Mouse (Mus musculus): ENCODE data around the gene Cd209e.
"Not testable (repeated sequence)": the region's sequence is repeated elsewhere in the genome, so short reads cannot be mapped to it uniquely, and the experiment has no call there.

Cd209e gene

GRCm38 (mm10) chr8:3854209-3854608 lies at the start of gene Cd209e:
Gene Cd209e, minus strand, starts transcription at chr8:3854309.
- no peak for ATAC-seq (ENCODE audit: insufficient number of reproducible peaks, low FRiP score, low TSS enrichment)

GRCm38 (mm10) chr8:3878455-3878854 lies 24.3 kb upstream of the Cd209e start, which contains the start of gene Cd209d:
Gene Cd209d, minus strand, starts transcription at chr8:3878555.
- ATAC-seq (ENCODE audit: insufficient number of reproducible peaks, low FRiP score, low TSS enrichment) = no peak

GRCm38 (mm10) chr8:3876121-3876520 lies 22.0 kb upstream of the Cd209e start:
- no peak for ATAC-seq (ENCODE audit: insufficient number of reproducible peaks, low FRiP score, low TSS enrichment)

- ATAC-seq (ENCODE audit: insufficient number of reproducible peaks, low FRiP score, low TSS enrichment) = not testable (repeated sequence)
Observed at GRCm38 (mm10) chr8:3862736-3863135, 8.6 kb upstream of the Cd209e start.

GRCm38 (mm10) chr8:3803091-3803490 lies 51.0 kb downstream of the Cd209e start:
- ATAC-seq (ENCODE audit: insufficient number of reproducible peaks, low FRiP score, low TSS enrichment) = no peak
